Mouse (Mus musculus) midbrain, embryonic 16.5 days (tissue): ENCODE results near the gene Tor3a. TPM values are rescaled to one million over a fixed set of nuclear protein-coding genes. Genes with fewer than 3 reads are reported as not detected.
"Not testable (repeated sequence)": the region's sequence is repeated elsewhere in the genome, so short reads cannot be mapped to it uniquely, and the experiment has no call there.

ENCODE experiments used
- ATAC-seq: fragments of 200-750 bp; cut with Nextera tagmentation; 2 replicates; pipeline ENCODE4 v1.8.0; 2017; ENCODE audit warnings: moderate TSS enrichment
- H3K27ac ChIP-seq: fragments of 300-500 bp; sonication (generic); 2 replicates; pipeline ENCODE4 v1.5.1; 2014; ENCODE audit warnings: mild to moderate bottlenecking, low read length, mixed read lengths
- H3K27me3 ChIP-seq: fragments of 300-500 bp; sonication (generic); 2 replicates; pipeline ENCODE4 v1.6.1; 2014; ENCODE audit warnings: low read depth, low read length, mixed read lengths; ENCODE audit not compliant: control insufficient read depth, insufficient read depth
- H3K36me3 ChIP-seq: fragments of 300-500 bp; sonication (generic); 2 replicates; pipeline ENCODE4 v1.6.1; 2014; ENCODE audit warnings: mild to moderate bottlenecking, low read length, moderate library complexity, mixed read lengths; ENCODE audit not compliant: control insufficient read depth, insufficient read depth
- H3K4me1 ChIP-seq: fragments of 300-500 bp; sonication (generic); 2 replicates; pipeline ENCODE4 v1.6.1; 2014; ENCODE audit warnings: mild to moderate bottlenecking, low read length, mixed read lengths; ENCODE audit not compliant: control insufficient read depth, insufficient read depth
- H3K4me2 ChIP-seq: fragments of 300-500 bp; sonication (generic); 2 replicates; pipeline ENCODE4 v1.6.1; 2014; ENCODE audit warnings: mild to moderate bottlenecking, low read length, mixed read lengths
- H3K4me3 ChIP-seq: fragments of 300-500 bp; sonication (generic); 2 replicates; pipeline ENCODE4 v1.5.1; 2014; ENCODE audit warnings: low read depth, mild to moderate bottlenecking, low read length, moderate library complexity, mixed read lengths
- H3K9ac ChIP-seq: fragments of 300-500 bp; sonication (generic); 2 replicates; pipeline ENCODE4 v1.6.1; 2014; ENCODE audit warnings: low read depth, low read length, mixed read lengths
- H3K9me3 ChIP-seq: fragments of 300-500 bp; sonication (generic); replicated peaks from 2 replicates; pipeline ENCODE4 v1.6.1; 2014; ENCODE audit warnings: mild to moderate bottlenecking, low read length, mixed read lengths; ENCODE audit not compliant: control insufficient read depth, poor library complexity, severe bottlenecking
- WGBS: fragments of 180-500 bp; shearing (Covaris S2); extraction: QIAGEN DNeasy Blood & Tissue Kit; methylation state at CpG from one replicate; pipeline ENCODE4 v1.1.7; 2014; 5-methylcytosine and 5-hydroxymethylcytosine counted together
- polyA plus RNA-seq: library from polyadenylated mRNA; unstranded; fragments of >200 nt; fragmentation: Nextera tagmentation; extraction: Ambion mirVana; gene quantifications from 2 replicates; pipeline ENCODE4 v1.2.1, GENCODE M21; 2015

Gene Tor3a
- polyA plus RNA-seq, 1 experiment from 2014 or later, result 2.9 TPM

DNA sequence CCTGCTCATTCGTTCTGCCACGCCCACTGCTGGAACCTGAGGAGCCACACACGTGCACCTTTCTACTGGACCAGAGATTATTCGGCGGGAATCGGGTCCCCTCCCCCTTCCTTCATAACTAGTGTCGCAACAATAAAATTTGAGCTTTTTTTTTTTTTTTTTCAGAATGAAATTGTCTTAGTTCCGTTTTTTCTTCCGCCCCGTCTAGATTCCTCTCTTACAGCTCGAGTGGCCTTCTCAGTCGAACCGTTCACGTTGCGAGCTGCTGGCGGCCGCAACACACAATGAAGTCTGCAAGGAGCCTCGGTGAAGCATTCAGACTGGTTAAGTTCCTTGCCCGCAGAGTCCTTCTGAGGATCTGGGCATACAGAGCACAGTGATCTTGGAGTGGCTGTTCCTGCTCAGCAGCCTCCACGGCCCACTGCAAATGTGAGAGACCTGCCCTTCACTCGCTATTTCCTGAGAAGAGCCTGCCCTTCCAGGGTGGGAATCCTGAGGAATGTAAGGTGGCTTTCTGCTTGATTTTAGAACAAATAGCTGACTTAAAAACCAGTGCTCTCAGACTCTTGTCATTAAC, 13.4 kb downstream of the Tor3a start:
- H3K4me2 ChIP-seq, H3K9me3 ChIP-seq, ATAC-seq, H3K4me3 ChIP-seq, H3K4me1 ChIP-seq, H3K36me3 ChIP-seq, H3K27me3 ChIP-seq, H3K27ac ChIP-seq, H3K9ac ChIP-seq: not testable (repeated sequence)
- WGBS, result 70% methylated on average over 19 of the region's 21 CpGs

DNA sequence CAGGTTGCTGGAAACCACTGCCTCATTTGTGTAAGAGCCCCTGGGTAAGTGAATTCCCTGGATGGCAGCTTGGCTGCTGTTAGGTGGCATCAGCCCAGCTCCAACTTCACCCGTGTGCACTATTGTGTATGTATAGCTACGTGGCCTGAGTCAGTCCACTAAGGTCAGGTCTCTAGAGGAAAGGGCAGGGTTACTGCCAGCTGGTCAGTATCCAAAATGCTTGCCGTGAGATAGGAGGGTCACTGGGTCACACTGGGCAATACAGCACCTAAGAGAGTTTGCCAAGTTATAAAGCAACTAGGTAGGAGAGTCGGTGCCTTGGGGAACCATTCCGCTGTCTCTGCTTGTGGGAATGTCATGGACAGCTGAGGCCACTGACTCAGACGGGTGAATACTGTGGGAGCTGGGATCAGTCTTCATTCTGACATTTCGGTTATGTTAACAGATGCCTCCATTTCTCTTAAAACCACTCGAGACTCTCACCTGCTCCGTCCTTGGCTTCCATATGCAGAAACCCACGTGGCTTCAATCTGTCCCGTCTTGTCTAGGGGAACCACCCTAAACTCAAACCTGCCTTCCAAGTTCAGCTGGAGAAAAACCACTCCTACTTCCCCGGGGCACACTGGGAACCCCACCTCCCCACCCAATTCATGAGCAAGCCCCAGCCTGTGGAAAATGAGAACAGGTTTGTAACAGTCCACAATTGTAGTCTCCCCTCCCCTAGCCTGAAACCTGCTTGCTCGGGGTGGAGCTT, 14.1 kb downstream of the Tor3a start:
- 86% methylated on average over 13 of the region's 13 CpGs for WGBS
- Histone ChIP-seq H3K9me3 (no peaks in the 10 kb centered on the region), H3K4me3 (no peak overlapping the region), H3K4me2 (no peak overlapping the region), H3K36me3 (no peaks in the 10 kb centered on the region), H3K27ac (no peak overlapping the region), H3K9ac (no peak overlapping the region), H3K4me1 (no peaks in the 10 kb centered on the region), H3K27me3 (no peaks in the 10 kb centered on the region)
- no peak for ATAC-seq

DNA sequence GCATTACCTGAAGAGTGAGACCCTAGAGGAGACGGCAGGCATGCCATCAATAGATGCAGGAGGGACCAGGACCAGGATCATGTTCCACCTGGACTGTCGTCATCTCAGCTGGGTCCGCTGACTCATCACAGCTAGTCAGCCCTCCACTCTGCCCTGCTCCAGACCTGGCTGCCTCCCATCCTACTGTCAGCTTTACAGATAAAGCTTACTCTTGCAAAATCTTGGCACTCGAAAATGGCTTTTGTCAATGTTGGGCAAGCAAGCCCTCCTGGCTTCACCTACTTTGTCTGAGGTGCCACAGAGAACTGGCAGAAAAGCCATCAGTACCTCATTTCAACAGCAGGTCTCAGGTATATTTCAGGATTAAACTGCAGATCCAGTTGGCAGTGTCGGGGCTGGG, 15.5 kb downstream of the Tor3a start:
- 94% methylated on average over 5 of the region's 5 CpGs for WGBS
- no peaks in the 10 kb centered on the region for H3K36me3 ChIP-seq
- H3K4me1 ChIP-seq, result no peaks in the 10 kb centered on the region
- no peak overlapping the region for H3K4me3 ChIP-seq
- no peak overlapping the region for H3K27ac ChIP-seq
- ATAC-seq, result no peak
- H3K9ac ChIP-seq, result no peak overlapping the region
- no peaks in the 10 kb centered on the region for H3K9me3 ChIP-seq
- no peak overlapping the region for H3K4me2 ChIP-seq
- H3K27me3 ChIP-seq, result no peaks in the 10 kb centered on the region

DNA sequence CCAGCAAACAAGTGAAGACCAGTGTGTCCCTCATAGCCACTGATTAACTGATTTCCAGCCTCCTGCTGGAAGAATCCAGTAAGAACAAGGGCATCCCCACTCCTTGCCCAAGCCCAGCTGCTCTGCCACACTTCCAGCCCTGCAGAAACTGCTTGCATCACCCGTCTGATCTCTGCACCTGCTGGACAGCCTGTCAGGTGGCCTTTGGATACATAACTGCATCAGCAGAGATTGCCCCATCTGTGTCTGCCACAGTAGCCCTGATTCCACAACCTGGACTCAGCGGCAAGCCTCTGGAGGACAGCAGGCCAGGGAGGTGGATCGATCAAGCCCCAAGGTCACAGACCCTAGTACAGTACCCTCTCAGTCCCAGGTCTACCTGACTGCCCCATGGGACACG, 16.6 kb downstream of the Tor3a start:
- Histone ChIP-seq H3K9ac (no peak overlapping the region), H3K9me3 (no peaks in the 10 kb centered on the region), H3K4me3 (no peak overlapping the region), H3K36me3 (no peaks in the 10 kb centered on the region), H3K4me1 (no peaks in the 10 kb centered on the region), H3K27me3 (no peaks in the 10 kb centered on the region), H3K4me2 (no peak overlapping the region), H3K27ac (no peak overlapping the region)
- no peak for ATAC-seq
- 89% methylated on average over 4 of the region's 4 CpGs for whole genome bisulfite sequencing

DNA sequence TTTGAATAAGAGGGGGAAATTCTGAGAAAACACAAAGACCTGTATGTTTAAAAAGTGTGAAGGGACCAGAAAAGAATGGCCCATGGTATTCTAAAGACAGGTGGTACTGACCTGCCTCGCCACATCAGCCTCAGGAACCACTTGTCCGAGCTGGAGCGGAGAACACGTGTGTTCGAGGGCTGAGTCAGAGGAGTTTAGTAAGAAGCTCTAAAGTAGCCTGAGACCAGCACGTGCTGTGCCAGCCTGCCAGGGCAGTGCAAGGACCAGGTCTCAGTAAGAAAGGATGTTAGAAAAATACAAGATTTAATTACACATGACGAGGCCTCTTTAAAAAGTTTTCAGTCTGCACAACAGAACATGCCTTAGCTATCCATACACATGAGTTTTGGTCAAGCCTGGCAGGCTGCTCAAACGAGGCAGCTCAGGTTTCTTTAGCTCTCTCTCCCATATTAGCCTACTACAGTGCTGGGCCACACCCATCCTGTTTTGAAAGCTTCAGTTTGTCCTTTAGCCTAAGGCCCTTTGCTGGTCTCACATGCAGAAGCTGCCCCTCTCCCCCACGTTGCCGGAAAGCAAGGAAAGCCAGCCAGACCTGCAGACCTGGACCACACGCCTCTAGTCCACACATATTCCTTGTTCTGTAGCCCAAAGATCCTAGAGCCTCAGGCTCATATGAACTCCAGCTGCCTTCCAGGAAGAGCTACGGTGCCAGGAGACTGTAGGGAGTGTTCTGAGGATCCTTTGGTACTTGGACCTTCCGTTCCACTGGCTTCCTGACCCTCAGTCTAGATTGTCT, 19.2 kb downstream of the Tor3a start:
- Histone ChIP-seq H3K9ac (no peak overlapping the region), H3K4me3 (no peak overlapping the region), H3K27me3 (no peaks in the 10 kb centered on the region), H3K27ac (no peak overlapping the region), H3K4me2 (no peak overlapping the region), H3K4me1 (no peaks in the 10 kb centered on the region), H3K9me3 (no peaks in the 10 kb centered on the region), H3K36me3 (no peaks in the 10 kb centered on the region)
- WGBS, result 85% methylated on average over 13 of the region's 13 CpGs
- no peak for ATAC-seq

DNA sequence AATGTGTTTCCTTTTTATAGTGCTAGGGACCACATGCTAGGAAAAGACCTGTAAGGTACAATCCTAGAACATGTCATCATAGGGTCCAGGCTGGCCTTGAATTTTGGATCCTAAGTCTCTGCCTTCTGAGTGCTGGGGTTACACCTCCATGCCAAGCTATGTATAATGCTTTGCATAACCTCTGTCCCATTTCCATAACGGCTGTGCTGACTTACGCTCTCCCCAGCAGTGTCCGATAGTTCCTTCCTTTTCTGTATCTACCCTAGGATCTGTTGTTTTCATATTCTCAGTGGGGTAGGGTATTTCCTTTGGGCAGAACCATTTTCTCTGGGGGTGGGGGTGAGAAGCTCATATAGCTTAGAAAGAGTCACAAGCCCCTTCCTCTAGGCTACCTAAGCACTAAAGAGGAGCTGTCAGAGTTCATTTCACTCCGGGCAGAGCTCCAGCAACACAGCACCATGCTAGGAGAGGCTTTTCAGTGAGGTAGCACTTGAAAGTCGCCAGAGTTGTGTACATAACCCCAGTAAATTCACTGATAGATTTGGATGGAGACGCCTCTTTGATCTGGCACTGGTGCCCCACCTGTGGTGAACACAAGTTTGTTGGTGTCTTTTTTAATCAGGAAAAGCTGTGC, 21.9 kb downstream of the Tor3a start:
- no peaks in the 10 kb centered on the region for H3K27me3 ChIP-seq
- no peaks in the 10 kb centered on the region for H3K4me1 ChIP-seq
- H3K36me3 ChIP-seq, result no peaks in the 10 kb centered on the region
- no peak overlapping the region for H3K27ac ChIP-seq
- H3K4me3 ChIP-seq, result no peak overlapping the region
- WGBS, result 60% methylated on average over 6 of the region's 6 CpGs
- no peak overlapping the region for H3K4me2 ChIP-seq
- no peak for ATAC-seq
- no peak overlapping the region for H3K9ac ChIP-seq
- no peaks in the 10 kb centered on the region for H3K9me3 ChIP-seq

DNA sequence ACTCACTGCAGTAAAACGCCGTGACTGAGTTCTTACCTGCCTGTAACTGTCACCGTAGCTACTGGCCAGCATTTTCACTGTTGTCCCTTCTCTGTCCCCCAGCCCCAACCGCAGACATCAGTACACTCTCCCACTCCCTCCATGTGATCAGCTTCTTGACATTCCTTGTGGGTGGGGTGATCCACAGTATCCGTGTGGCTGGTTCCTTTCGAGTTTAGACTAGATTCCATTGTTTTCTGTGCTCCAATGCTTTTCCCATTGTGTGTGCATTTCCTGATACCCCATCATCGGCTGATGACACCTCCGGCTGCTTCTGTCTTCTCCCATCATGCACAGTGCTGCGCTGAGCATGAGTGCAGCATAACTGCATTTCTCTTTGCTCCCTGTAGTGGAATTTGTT, 23.5 kb downstream of the Tor3a start:
- Histone ChIP-seq H3K4me2 (no peak overlapping the region), H3K27me3 (no peaks in the 10 kb centered on the region), H3K9ac (no peak overlapping the region), H3K4me1 (no peaks in the 10 kb centered on the region; the same call in 1 of the 2 replicates), H3K4me3 (no peak overlapping the region), H3K27ac (no peak overlapping the region), H3K36me3 (no peaks in the 10 kb centered on the region), H3K9me3 (no peaks in the 10 kb centered on the region)
- ATAC-seq, result no peak
- WGBS, result 82% methylated on average over 9 of the region's 9 CpGs

DNA sequence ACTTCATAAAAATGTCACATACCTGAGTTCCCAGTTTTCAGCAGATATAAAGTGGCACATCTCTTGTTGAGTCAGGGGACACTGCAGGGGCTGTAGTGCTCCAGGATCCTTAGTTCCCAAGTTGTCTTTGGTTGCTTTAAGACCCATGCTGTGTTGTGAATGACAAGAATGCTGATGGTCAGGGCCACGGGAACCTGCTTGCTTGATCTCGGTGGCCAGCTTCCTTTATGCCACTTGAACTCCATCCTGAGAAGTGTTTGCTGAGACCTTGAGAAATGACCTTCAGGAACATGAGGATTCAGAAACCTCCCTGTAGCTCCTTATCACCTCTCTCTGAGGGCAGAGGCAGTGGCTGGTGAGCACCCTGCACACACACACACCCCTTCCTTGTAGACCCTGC, 25.5 kb downstream of the Tor3a start:
- WGBS, result 27% methylated on average over 2 of the region's 2 CpGs
- Histone ChIP-seq H3K27me3 (no peaks in the 10 kb centered on the region), H3K27ac (no peak overlapping the region)

More for the DNA sequence above, 25.5 kb downstream of the Tor3a start:
- Histone ChIP-seq H3K9me3 (no peaks in the 10 kb centered on the region), H3K4me2 (no peak overlapping the region), H3K36me3 (no peaks in the 10 kb centered on the region), H3K9ac (no peak overlapping the region), H3K4me1 (peaks cover 9% of the 10 kb centered on the region; the same call in 1 of the 2 replicates), H3K4me3 (no peak overlapping the region)
- ATAC-seq, result no peak
